Mouse (Mus musculus) erythroblast, embryonic 14.5 days (primary cell): ENCODE results near the gene Gm20517. TPM values are rescaled to one million over a fixed set of nuclear protein-coding genes. Genes with fewer than 3 reads are reported as not detected.

Source experiments
- H3K27me3 ChIP-seq: 2 replicates; pipeline ENCODE4 v1.6.1; 2012; ENCODE audit warnings: inconsistent platforms; ENCODE audit not compliant: control insufficient read depth
- H3K36me3 ChIP-seq: 2 replicates; pipeline ENCODE4 v1.6.1; 2012; ENCODE audit warnings: mild to moderate bottlenecking, inconsistent platforms; ENCODE audit not compliant: control insufficient read depth
- H3K4me1 ChIP-seq: 2 replicates; pipeline ENCODE4 v1.6.1; 2012; ENCODE audit warnings: inconsistent platforms; ENCODE audit not compliant: control insufficient read depth
- H3K4me3 ChIP-seq: replicated peaks from 2 replicates; pipeline ENCODE3; 2012; ENCODE audit warnings: moderate library complexity, mild to moderate bottlenecking, inconsistent platforms
- H3K9me3 ChIP-seq: 2 replicates; pipeline ENCODE4 v1.6.1; 2012; ENCODE audit warnings: low read length, inconsistent platforms, mixed read lengths; ENCODE audit not compliant: control insufficient read depth
- GATA1 ChIP-seq: IDR thresholded peaks from 2 replicates; pipeline ENCODE4 v1.6.1; 2012; ENCODE audit warnings: low read length, inconsistent platforms, mixed read lengths
- TAL1 ChIP-seq: IDR thresholded peaks from 3 replicates; pipeline ENCODE4 v1.6.1; 2012; ENCODE audit warnings: low read length, inconsistent platforms, mixed read lengths
- polyA plus RNA-seq: library from polyadenylated mRNA; stranded (reverse); fragments of >175 nt; gene quantifications from 2 replicates; pipeline ENCODE4 v1.2.3, GENCODE M21; 2012

Gene Gm20517
- polyA plus RNA-seq, 1 experiment = 0.65 TPM

GRCm38 (mm10) chr17:47693671-47694441 lies 82.5 kb downstream of the Gm20517 start:
- peaks cover 38% of the 10 kb centered on the region for H3K4me1 ChIP-seq
- peaks cover 65% of the 10 kb centered on the region for H3K27me3 ChIP-seq
- H3K36me3 ChIP-seq = no peaks in the 10 kb centered on the region
- peak overlapping the region; percentile 63 for H3K4me3 ChIP-seq
- TF ChIP-seq TAL1 (no peak), GATA1 (no peak)
- no peaks in the 10 kb centered on the region for H3K9me3 ChIP-seq

GRCm38 (mm10) chr17:47694442-47694502 lies 82.9 kb downstream of the Gm20517 start, which contains the start of gene Gm21981:
TSS of gene Gm21981 (minus strand) at chr17:47694455.
- TF ChIP-seq TAL1 = no peak
- TF ChIP-seq GATA1 = no peak
- Histone ChIP-seq H3K9me3 (no peaks in the 10 kb centered on the region), H3K36me3 (no peaks in the 10 kb centered on the region), H3K27me3 (peaks cover 62% of the 10 kb centered on the region), H3K4me3 (peak within 1 kb of the TSS; percentile 63), H3K4me1 (peaks cover 34% of the 10 kb centered on the region)

DNA sequence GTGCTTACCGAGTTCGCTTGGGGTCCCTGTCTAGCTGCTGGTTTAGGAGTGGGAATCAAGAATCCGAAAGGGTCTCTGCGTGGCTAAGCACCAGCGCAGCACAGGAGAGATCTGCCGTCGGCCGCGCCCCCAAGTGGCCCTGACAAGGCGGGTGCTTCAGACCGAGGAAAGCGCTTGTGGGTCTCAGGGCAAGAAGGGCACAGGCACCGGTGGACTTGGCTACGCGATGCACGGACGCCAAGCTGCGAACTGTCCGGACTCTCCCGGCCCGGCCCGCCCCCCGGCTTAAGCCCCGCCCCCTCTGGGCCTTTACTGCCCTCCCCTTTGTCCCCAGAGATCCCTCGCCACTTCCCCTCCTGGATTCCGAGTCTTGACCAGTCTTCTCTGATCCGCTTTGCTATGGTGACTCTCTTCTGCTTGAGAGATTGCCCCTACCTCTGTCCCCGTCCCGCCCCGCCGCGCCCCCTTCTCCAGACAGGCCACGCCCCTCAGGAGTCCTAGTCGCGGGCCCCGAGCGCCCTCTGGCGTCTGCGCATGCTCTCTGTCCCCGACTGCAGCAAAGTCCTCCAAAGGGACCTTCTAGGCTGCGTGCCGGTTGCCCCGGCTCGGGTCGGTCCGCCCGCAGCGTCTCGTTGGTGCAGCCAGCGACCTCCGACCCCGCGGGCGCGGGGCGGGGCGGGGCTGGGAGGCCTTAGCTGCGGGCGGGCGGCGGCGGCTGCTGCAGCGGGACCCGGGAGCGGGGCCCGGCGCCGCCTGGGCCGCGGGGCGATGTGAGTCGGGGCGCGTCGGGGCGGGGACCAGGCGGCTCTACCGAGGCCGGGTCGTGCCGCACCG lies 83.3 kb downstream of the Gm20517 start, which contains the start of gene Prickle4:
TSS of gene Prickle4 (minus strand) at position 234 of the 834 bp plus-strand sequence.
- H3K4me1 ChIP-seq = peaks cover 29% of the 10 kb centered on the region
- no peak for TF ChIP-seq GATA1
- no peak for TF ChIP-seq TAL1
- H3K36me3 ChIP-seq = no peaks in the 10 kb centered on the region; the same call in 1 of the 2 replicates
- no peaks in the 10 kb centered on the region for H3K9me3 ChIP-seq
- peaks cover 61% of the 10 kb centered on the region for H3K27me3 ChIP-seq
- peak within 1 kb of the TSS; percentile 63 for H3K4me3 ChIP-seq

- TF ChIP-seq GATA1 = no peak
- no peak for TF ChIP-seq TAL1
These were observed 83.9 kb downstream of the Gm20517 start for GRCm38 (mm10) chr17:47695337-47695710.

DNA sequence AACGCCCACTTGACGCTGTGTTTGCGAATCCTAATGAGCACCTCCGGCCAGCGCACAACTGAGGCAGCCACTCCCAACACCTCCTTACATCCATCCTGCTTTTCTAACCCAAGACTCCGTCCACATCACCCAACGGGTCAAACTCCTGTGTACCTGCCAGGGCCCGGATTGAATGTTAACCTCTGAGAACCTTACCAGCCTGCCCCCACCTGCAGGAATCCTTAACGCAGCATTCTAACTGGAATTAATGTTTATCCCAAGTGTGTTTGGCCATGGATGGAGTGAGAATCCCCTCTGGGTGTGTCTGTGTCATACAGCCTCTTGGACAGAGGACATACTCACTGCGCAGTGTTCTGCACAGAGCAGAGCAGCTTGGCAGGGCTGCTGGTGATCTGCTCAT lies 86.8 kb downstream of the Gm20517 start:
- H3K4me1 ChIP-seq = peaks cover 23% of the 10 kb centered on the region
- TF ChIP-seq TAL1 (no peak), GATA1 (no peak)
- peaks cover 10% of the 10 kb centered on the region; the same call in 1 of the 2 replicates for H3K36me3 ChIP-seq

More at GRCm38 (mm10) chr17:47695337-47695710, 83.9 kb downstream of the Gm20517 start:
- Histone ChIP-seq H3K4me3 (peak overlapping the region; percentile 63), H3K4me1 (peaks cover 27% of the 10 kb centered on the region), H3K27me3 (peaks cover 60% of the 10 kb centered on the region), H3K36me3 (no peaks in the 10 kb centered on the region; the same call in 1 of the 2 replicates), H3K9me3 (no peaks in the 10 kb centered on the region)

DNA sequence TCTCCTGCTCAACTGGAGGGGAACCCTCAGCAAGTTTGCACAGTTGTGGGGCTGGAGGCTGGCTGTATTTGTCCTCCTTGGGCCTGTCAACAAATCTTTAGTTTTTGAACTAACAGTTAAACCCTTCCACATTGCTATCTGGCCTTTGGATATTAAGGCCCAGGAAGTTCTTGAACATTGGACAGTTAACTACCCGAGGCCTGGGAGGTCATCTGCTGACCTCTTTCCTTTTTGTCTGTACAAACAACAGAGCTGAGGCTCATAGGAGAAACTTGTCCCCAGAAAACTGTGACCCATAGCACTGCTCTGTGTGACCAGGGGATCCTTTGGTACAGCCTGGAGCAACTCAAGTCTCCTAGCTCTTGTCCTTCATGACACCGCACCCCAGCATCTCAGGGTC lies 87.7 kb downstream of the Gm20517 start:
- Histone ChIP-seq H3K36me3 (peaks cover 10% of the 10 kb centered on the region; the same call in 1 of the 2 replicates), H3K27me3 (peaks cover 74% of the 10 kb centered on the region)
- no peak for TF ChIP-seq TAL1
- TF ChIP-seq GATA1 = no peak

More for the DNA sequence above, 86.8 kb downstream of the Gm20517 start:
- peaks cover 75% of the 10 kb centered on the region for H3K27me3 ChIP-seq
- H3K9me3 ChIP-seq = no peaks in the 10 kb centered on the region
- H3K4me3 ChIP-seq = no peak overlapping the region

GRCm38 (mm10) chr17:47701793-47702192 lies 90.4 kb downstream of the Gm20517 start:
- Histone ChIP-seq H3K36me3 (peaks cover 10% of the 10 kb centered on the region; the same call in 1 of the 2 replicates), H3K4me1 (no peaks in the 10 kb centered on the region), H3K4me3 (no peak overlapping the region), H3K9me3 (no peaks in the 10 kb centered on the region), H3K27me3 (peaks cover 59% of the 10 kb centered on the region)
- no peak for TF ChIP-seq TAL1
- no peak for TF ChIP-seq GATA1

More for the DNA sequence above, 87.7 kb downstream of the Gm20517 start:
- H3K4me1 ChIP-seq = peaks cover 18% of the 10 kb centered on the region
- no peaks in the 10 kb centered on the region for H3K9me3 ChIP-seq
- H3K4me3 ChIP-seq = no peak overlapping the region

- Histone ChIP-seq H3K27me3 (peaks cover 49% of the 10 kb centered on the region), H3K4me1 (no peaks in the 10 kb centered on the region), H3K36me3 (peaks cover 10% of the 10 kb centered on the region; the same call in 1 of the 2 replicates), H3K9me3 (no peaks in the 10 kb centered on the region), H3K4me3 (no peak overlapping the region)
- TF ChIP-seq TAL1 (no peak), GATA1 (no peak)
These were observed 91.4 kb downstream of the Gm20517 start for GRCm38 (mm10) chr17:47702548-47703345.
